Mouse (Mus musculus): ENCODE measurements at regions not wholly inside any gene's neighbourhood (a gene's known extent, or its start where the extent isn't known, plus 50 kb on each side); places are given as distances from the start of the nearest gene placed in this dataset.

DNA sequence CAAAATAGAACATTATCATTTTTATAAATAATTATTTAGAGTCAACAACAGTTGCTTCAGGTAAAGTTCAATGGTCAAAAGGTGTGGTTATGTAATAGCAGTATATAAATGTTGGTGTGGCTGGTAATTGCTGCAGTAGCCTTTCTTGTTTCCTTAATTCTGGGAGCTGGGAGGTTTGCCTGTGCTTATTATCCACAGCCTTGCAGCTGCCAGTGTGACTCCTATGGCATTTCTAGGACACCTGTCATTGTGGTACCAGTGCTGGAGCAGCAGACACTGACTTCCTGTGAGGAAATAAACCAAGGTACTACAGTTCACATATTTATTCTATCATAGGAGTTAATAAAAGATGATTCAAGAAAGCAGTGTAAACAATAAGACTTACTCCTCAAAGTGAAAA, 65.6 kb downstream of the P2ry1 start:
- TF ChIP-seq CTCF (IDR thresholded peaks at IDR 0.05; ENCODE audit: low read depth) (no peak), EP300 (IDR thresholded peaks at IDR 0.05; ENCODE audit: low read depth) (no peak)

Measured in heart, postnatal 0 days (tissue).